Mouse (Mus musculus) embryonic stem cell, embryonic (primary cell): ENCODE data around the gene Rab5if.
"Not testable (repeated sequence)": the region's sequence is repeated elsewhere in the genome, so short reads cannot be mapped to it uniquely, and the experiment has no call there.

Experiments
- CTCF ChIA-PET, 4 experiments: fragments of 300-600 bp in 2 of 4; fragments of 350-600 bp in 2 of 4; sonication (Branson Sonifier 250); formaldehyde crosslinking; loops; one replicate each; lab custom pipeline; 2022; ENCODE audit warnings: inconsistent platforms in 2 of 4; lab: Charles Lee
- POLR2A ChIA-PET, 4 experiments: fragments of 300-600 bp in 2 of 4; fragments of 350-600 bp in 2 of 4; sonication (Branson Sonifier 250); formaldehyde crosslinking; loops; one replicate each; lab custom pipeline; 2022; ENCODE audit warnings: antibody characterized with exemption in 4 of 4, inconsistent platforms in 1 of 4; lab: Charles Lee

Rab5if gene

GRCm38 (mm10) chr2:156868994-156869393 is 6.1 kb downstream of the Rab5if start:
- CTCF ChIA-PET: interaction anchor here in 2 of 4 experiments (0.6 kb wide), 2 partner anchors 11 to 233 kb away, joined by 3 to 5 read pairs; partner anchors contain the start of gene 4930518I15Rik (in 1 of the 2)

GRCm38 (mm10) chr2:156869554-156869953 is 6.6 kb downstream of the Rab5if start:
- POLR2A ChIA-PET: interaction anchor here in 3 of 4 experiments (1.0 to 1.2 kb wide), 3 partner anchors 10 to 270 kb away, joined by 3 to 4 read pairs (median 3); partner anchors contain the start of gene Tgif2 (in 1 of the 3)
- CTCF ChIA-PET: interaction anchor here in 1 of 4 experiments (0.6 kb wide), 1 partner anchor 232 kb away, joined by 5 read pairs; no protein-coding TSS in a partner anchor

More at GRCm38 (mm10) chr2:156868994-156869393, 6.1 kb downstream of the Rab5if start:
- POLR2A ChIA-PET: interaction anchor here in 3 of 4 experiments (1.0 to 1.2 kb wide), 3 partner anchors 10 to 270 kb away, joined by 3 to 4 read pairs (median 3); partner anchors contain the start of gene Tgif2 (in 1 of the 3)

DNA sequence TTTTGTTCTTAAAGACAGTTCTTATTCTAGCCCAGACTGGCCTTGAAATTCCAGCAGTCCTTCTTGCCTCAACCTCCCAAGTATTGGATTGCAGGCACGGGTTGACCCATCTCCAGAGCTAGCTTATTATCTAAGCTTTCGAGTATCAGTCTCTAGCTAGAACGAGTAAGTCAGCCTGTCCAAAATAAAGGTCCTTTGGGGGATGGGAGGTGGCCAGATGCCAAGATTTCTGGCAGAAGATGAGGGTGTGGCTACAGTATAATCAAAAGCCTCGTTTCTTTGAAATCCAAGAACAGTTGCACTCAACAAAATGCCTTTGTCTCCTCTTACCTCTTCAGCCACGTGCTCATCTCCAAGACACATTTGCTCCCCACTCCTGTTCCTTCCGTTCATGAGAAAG is 7.6 kb downstream of the Rab5if start:
- ChIA-PET POLR2A (interaction anchor here in 2 of 4 experiments (0.9 to 3.1 kb wide), 5 partner anchors 8 to 29 kb away, joined by 3 to 15 read pairs (median 4); partner anchors contain the start of gene Rab5if (in 2 of the 2)), CTCF (interaction anchor here in 1 of 4 experiments (1.7 kb wide), 1 partner anchor 12 kb away, joined by 4 read pairs; no protein-coding TSS in a partner anchor)

DNA sequence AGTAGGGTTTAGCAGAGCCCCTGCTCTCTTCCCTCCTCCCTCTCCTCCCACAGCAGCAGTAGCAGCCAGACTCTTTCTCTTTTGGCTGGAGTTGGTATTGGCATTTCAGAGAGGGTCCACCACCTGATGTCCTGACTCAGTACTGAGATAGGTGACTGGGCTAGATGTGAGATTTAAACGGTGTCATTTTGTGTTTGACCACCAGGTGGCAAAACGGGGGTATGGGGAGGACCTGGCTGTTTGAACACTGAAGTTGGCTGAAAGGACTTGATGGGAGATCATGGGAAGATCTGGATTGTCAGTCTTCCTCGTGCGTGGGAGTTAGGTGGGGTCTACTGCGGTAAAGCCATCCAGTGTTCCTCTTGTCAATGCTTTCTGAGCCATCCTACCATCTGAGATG is 10.7 kb downstream of the Rab5if start:
- ChIA-PET CTCF (no interaction called here), POLR2A (interaction anchor here in 1 of 4 experiments (1.1 kb wide), 1 partner anchor 22 kb away, joined by 6 read pairs; no protein-coding TSS in a partner anchor)

- ChIA-PET POLR2A (interaction anchor here in 1 of 4 experiments (0.6 kb wide), 1 partner anchor 30 kb away, joined by 3 read pairs; no protein-coding TSS in a partner anchor), CTCF (interaction anchor here in 1 of 4 experiments (1.1 kb wide), 1 partner anchor 122 kb away, joined by 3 read pairs; no protein-coding TSS in a partner anchor)
These were observed 11.3 kb downstream of the Rab5if start for GRCm38 (mm10) chr2:156874047-156874759.

DNA sequence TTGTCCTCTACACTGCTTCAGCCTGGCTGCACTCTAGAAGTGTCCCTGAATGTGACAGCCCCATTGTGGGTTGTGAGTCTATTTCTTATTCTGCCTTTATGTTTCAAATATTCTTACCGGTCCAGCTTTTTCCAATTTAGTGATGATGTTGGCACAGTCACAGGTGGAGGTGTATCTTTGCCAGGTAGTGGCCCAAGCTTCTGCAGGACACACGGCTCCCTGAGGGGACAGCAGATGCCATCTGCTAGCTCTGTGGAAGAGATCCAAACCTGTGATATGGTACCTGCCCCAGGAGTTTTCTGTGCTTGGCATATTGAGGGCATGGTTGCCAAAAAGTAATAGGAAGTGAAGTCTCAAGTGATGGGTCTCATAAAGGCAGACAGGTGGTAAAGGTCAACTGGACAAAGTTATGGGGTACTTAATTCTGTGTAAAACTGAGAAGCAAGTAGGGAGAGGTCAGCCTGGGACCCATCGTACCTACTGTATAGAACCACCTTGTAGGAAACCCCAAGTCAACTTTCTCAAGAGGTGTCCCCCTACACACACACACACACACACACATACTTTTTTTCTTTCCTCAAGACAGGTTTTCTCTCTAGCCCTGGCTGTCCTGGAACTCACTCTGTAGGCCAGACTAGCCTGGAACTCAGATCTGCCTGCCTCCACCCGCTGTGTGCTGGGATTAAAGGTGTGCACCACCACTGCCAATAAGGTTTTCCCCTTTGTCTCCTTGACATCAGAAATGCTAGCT is 12.0 kb downstream of the Rab5if start:
- CTCF ChIA-PET: interaction anchor here in 1 of 4 experiments (1.1 kb wide), 1 partner anchor 121 kb away, joined by 3 read pairs; no protein-coding TSS in a partner anchor
- POLR2A ChIA-PET: interaction anchor here in 3 of 4 experiments (0.5 to 1.0 kb wide), 3 partner anchors 12 to 31 kb away, joined by 3 read pairs; partner anchors contain the start of gene Rab5if (in 1 of the 3)

DNA sequence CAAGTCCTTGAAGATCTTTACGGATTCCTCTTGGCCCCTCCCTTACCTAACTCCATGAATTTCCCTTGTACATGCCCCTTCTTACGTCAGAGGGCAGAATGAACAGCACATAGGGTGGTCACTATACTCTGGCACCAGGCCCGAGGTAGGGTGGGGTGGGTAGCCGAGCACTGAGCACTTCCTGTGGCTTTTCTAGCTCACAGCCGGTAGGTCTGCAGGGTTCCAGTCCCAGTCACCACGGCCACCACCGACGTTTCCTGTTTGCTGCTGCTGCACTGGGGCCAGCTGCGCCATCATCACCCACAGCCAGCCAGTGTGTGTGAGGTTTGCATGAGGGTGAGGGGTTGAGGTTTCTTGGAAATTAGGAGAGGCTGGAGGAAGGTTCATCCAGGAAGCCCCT is 14.8 kb downstream of the Rab5if start:
- ChIA-PET POLR2A (interaction anchor here in 1 of 4 experiments (1.4 kb wide), 1 partner anchor 15 kb away, joined by 5 read pairs; the partner anchor contains the start of gene Rab5if), CTCF (interaction anchor here in 2 of 4 experiments (0.6 to 1.4 kb wide), 2 partner anchors 15 to 163 kb away, joined by 4 read pairs; partner anchors contain the start of gene Rab5if (in 1 of the 2))

DNA sequence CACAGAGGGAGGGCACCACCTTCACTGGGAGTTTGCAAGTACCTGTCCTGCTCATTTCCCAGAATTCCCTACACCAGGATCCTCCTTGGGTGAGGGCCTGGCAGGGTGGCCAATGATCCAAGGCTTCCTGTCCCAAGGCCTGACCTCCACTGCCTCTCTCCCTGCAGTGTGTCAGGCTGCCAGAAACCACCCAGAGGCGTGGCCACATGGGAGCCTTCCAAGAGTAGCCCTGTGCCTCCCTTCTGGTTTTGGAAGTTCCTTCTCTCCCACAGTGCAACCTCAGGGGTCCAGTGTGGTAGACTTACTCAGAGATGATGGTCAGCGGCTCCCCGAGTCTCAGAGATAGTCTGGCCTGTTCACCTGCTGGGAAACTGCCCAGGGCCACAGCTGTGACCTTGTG is 16.6 kb downstream of the Rab5if start:
- ChIA-PET POLR2A (interaction anchor here in 2 of 4 experiments (0.9 to 2.0 kb wide), 3 partner anchors 9 to 102 kb away, joined by 3 to 4 read pairs (median 3); no protein-coding TSS in a partner anchor), CTCF (no interaction called here)

DNA sequence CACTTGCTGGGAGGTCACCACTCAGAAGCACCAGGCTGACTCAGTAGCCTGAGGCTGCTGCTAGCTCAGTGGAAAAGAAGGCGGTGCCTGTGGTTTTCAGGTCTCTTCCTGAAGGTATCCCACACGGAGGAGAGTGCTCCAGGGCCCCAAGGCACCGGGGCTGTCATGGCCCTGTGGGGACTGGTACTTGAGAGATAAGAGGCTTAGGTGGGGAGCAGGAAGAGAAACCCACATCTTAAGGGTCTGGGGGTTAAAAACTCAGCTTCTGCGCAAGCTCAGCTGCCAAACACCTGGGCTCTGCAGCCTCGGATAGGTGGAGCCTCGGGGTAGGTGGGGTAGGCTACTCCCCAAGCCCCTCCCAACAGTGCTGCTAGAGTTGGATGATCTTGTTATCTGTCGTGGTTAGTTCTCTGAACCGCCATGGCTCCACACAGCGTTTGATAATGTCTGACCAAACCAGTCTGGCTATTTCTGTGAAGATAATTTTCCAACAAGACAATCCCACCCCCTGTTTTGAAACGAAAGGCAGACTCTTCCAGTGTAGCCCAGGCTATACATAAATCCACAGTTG is 19.6 kb downstream of the Rab5if start:
- CTCF ChIA-PET: interaction anchor here (0.6 to 1.4 kb wide), 6 partner anchors 11 to 710 kb away, joined by 3 to 4 read pairs (median 4); no protein-coding TSS in a partner anchor
- POLR2A ChIA-PET: no interaction called here

DNA sequence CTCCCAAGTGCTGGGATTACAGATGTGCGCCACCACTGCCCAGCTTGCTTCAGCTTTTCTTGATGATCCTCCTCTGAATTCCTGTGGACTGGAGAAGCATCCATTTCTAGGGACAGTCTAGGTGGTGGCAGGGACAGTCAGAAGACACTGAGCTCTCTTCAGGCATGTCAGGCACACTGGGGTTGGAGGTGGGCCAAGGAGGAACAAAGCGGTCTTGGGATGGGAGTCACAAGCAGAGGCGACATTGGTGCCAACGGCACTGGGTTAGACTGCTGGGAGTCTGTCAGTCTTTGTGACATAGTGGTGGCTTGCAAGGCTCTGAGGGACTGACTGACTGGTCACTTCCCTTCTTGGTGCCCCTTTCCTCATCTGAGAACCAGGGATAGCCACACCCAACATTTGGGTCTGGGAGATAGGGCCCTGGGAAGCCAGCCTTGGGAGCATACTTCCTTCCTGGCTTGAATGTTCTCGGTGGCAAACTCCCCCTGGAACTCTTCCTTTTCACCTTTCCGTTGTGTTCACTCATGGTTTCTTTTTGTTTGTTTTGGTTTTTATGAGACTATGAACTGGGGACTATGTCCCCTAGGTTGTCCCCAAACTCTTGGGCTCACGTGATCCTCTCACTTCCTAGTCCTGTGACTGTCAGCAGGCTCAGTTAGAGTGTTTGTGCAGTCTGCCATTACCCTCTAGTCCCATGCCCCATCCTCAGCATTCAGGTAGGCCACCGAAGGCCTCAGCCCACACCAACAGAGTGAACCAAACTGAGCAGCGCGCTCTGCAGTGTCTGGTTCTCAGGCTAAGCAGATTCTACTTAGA is 21.7 kb downstream of the Rab5if start:
- POLR2A ChIA-PET: no interaction called here
- CTCF ChIA-PET: interaction anchor here in 3 of 4 experiments (0.8 to 1.1 kb wide), 3 partner anchors 19 to 146 kb away, joined by 3 to 4 read pairs (median 3); no protein-coding TSS in a partner anchor

DNA sequence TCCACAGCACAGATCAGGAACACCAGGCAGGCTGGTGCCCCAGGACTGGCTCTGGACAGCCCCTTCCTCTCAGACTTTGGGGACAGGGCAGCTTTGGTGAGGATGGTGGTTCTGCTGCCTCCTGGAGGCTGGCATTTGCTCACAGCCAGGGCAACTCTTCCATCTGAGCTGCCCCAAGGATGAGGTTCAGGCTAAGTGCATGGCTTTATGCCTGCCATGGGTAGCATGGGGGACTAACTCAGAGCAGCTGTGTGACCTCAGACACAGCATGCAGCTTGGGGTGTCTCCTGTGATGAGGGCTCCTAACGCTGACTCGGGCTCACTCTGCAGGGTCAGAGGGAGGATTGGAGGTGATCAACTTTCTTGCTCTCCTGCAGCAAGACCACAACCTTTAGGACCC is 22.7 kb downstream of the Rab5if start:
- POLR2A ChIA-PET: not testable (repeated sequence)

DNA sequence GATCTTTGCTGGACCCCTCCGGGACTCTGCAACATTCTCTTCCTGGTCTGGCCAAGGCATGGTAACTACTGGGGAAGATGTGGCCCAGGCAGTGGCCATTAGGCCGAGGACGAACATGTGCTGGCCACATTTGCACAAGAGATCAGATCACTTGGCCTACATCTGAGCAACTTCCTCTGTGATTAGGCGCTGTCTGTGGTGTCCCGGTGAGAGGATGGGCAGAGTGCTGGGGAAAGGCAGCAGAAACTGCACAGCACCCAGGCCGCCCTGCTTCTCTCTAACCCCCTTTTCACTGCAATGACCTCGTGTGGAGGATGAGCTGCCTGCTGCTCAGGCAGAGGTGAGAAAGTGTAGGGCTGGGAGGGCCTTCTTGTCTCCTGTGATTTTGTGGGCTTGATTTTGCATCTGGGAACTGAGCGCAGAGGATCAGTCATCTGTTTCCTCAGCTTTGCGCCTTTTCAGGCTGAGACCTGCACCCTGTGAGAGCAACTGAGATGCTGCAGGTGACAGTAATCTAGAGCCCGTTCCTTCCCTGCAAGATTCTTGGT is 23.2 kb downstream of the Rab5if start:
- POLR2A ChIA-PET: interaction anchor here in 2 of 4 experiments (1.3 kb wide), 2 partner anchors 20 to 29 kb away, joined by 3 to 6 read pairs; partner anchors contain the start of gene 4930518I15Rik (in 1 of the 2)
- CTCF ChIA-PET: interaction anchor here in 2 of 4 experiments (0.6 to 1.1 kb wide), 4 partner anchors 17 to 145 kb away, joined by 3 to 16 read pairs (median 3); no protein-coding TSS in a partner anchor

More for the DNA sequence above, 22.7 kb downstream of the Rab5if start:
- CTCF ChIA-PET: interaction anchor here in 2 of 4 experiments (0.6 to 1.1 kb wide), 4 partner anchors 18 to 145 kb away, joined by 3 to 16 read pairs (median 3); no protein-coding TSS in a partner anchor

- POLR2A ChIA-PET: interaction anchor here in 2 of 4 experiments (0.6 to 1.3 kb wide), 3 partner anchors 19 to 505 kb away, joined by 3 to 6 read pairs (median 3); partner anchors contain the start of gene 4930518I15Rik (in 1 of the 2)
These were observed 24.1 kb downstream of the Rab5if start, which contains the start of gene Sla2 for GRCm38 (mm10) chr2:156887017-156887416. Gene Sla2 (minus strand): TSS chr2:156887192.

GRCm38 (mm10) chr2:156888490-156888889 is 25.6 kb downstream of the Rab5if start:
- POLR2A ChIA-PET: interaction anchor here in 2 of 4 experiments (0.7 to 1.2 kb wide), 2 partner anchors 30 to 307 kb away, joined by 3 to 4 read pairs; no protein-coding TSS in a partner anchor
- CTCF ChIA-PET: no interaction called here

More at GRCm38 (mm10) chr2:156887017-156887416, 24.1 kb downstream of the Rab5if start, which contains the start of gene Sla2:
- CTCF ChIA-PET: interaction anchor here in 2 of 4 experiments (1.0 kb wide), 2 partner anchors 18 to 143 kb away, joined by 3 read pairs; no protein-coding TSS in a partner anchor

DNA sequence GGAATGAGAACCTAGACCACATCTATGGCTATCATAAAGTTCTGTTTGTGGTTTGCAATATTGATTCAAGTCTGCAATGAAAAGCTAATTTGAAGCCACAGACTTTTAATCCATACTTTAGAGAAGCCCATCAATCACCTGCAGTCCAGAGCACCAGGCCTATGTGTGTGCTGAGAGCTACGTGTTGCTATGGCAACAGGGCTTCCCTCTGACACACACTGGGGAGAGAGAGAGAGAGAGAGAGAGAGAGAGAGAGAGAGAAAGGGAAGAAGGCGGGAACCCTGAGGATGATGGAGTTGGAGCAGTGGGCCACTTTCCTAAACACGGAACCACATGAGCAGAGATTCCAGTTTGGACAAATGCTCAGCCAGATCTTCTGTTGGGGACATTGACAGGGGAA is 29.3 kb downstream of the Rab5if start:
- POLR2A ChIA-PET: no interaction called here
- CTCF ChIA-PET: interaction anchor here in 2 of 4 experiments (0.6 kb wide), 2 partner anchors 226 to 390 kb away, joined by 3 read pairs; no protein-coding TSS in a partner anchor

DNA sequence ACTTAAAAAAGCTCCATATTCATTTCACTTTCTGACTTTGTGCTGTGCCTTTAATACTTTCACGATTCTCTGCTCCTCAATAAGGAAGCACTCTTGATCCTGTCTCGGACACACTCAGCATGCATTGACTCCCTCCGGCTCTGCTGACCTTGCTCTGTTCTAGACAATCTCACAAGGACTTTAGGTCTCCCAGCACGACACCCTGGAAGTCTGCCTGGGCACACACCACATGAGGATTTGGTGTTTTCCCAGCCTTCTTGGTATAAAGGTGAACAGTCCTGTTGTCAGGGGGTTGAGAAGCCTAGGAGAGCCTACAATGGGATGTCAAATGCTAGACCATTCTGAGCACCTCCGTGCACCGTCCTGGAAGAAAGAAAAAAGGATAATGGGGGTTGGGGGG is 29.9 kb downstream of the Rab5if start:
- ChIA-PET POLR2A (no interaction called here), CTCF (interaction anchor here in 1 of 4 experiments (0.6 kb wide), 1 partner anchor 225 kb away, joined by 3 read pairs; no protein-coding TSS in a partner anchor)
